Mouse (Mus musculus): ENCODE results near the gene Tcf25. TPM values are rescaled to one million over a fixed set of nuclear protein-coding genes. Genes with fewer than 3 reads are reported as not detected.

The Tcf25 gene
- 512 and 557 TPM in 2 replicates for polyA plus RNA-seq (2011; ENCODE audit: insufficient read length, low read depth, missing spikeins)

GRCm38 (mm10) chr8:123373403-123374238 lies at the start of gene Tcf25:
Gene Tcf25, plus strand, starts transcription at chr8:123373753.
- peak within 1 kb of the TSS; percentile 87 for H3K27ac ChIP-seq (ENCODE audit: insufficient read depth, low read length)
- TF ChIP-seq CTCF (IDR thresholded peaks at IDR 0.05; ENCODE audit: borderline replicate concordance, insufficient read depth, low read length) = no peak
- peak; percentile 86 for TF ChIP-seq POLR2A (IDR thresholded peaks at IDR 0.05; ENCODE audit: low read depth, low read length)
- H3K4me3 ChIP-seq (ENCODE audit: insufficient read depth, low read length) = peak within 1 kb of the TSS; percentile 70
- H3K4me1 ChIP-seq (ENCODE audit: control insufficient read depth, insufficient read depth, low read length) = peaks cover 3% of the 10 kb centered on the region; the same call in 1 of the 2 replicates

GRCm38 (mm10) chr8:123328552-123328951 lies 45.0 kb upstream of the Tcf25 start:
- TF ChIP-seq CTCF (IDR thresholded peaks at IDR 0.05; ENCODE audit: borderline replicate concordance, insufficient read depth, low read length) (no peak), POLR2A (IDR thresholded peaks at IDR 0.05; ENCODE audit: low read depth, low read length) (no peak)
- no peak overlapping the region for H3K27ac ChIP-seq (ENCODE audit: insufficient read depth, low read length)
- H3K4me3 ChIP-seq (ENCODE audit: insufficient read depth, low read length) = no peak overlapping the region
- H3K4me1 ChIP-seq (ENCODE audit: control insufficient read depth, insufficient read depth, low read length) = peaks cover 12% of the 10 kb centered on the region

- TF ChIP-seq CTCF (IDR thresholded peaks at IDR 0.05; ENCODE audit: borderline replicate concordance, insufficient read depth, low read length) (no peak), POLR2A (IDR thresholded peaks at IDR 0.05; ENCODE audit: low read depth, low read length) (no peak)
- H3K4me3 ChIP-seq (ENCODE audit: insufficient read depth, low read length) = no peak overlapping the region
- peaks cover 12% of the 10 kb centered on the region for H3K4me1 ChIP-seq (ENCODE audit: control insufficient read depth, insufficient read depth, low read length)
- no peak overlapping the region for H3K27ac ChIP-seq (ENCODE audit: insufficient read depth, low read length)
Observed at GRCm38 (mm10) chr8:123329350-123329749, 44.2 kb upstream of the Tcf25 start.

GRCm38 (mm10) chr8:123329961-123330360 lies 43.6 kb upstream of the Tcf25 start:
- H3K4me3 ChIP-seq (ENCODE audit: insufficient read depth, low read length) = no peak overlapping the region
- TF ChIP-seq CTCF (IDR thresholded peaks at IDR 0.05; ENCODE audit: borderline replicate concordance, insufficient read depth, low read length) (no peak), POLR2A (IDR thresholded peaks at IDR 0.05; ENCODE audit: low read depth, low read length) (no peak)
- no peak overlapping the region for H3K27ac ChIP-seq (ENCODE audit: insufficient read depth, low read length)
- peaks cover 12% of the 10 kb centered on the region for H3K4me1 ChIP-seq (ENCODE audit: control insufficient read depth, insufficient read depth, low read length)

GRCm38 (mm10) chr8:123330701-123331100 lies 42.9 kb upstream of the Tcf25 start:
- Histone ChIP-seq H3K4me3 (ENCODE audit: insufficient read depth, low read length) (no peak overlapping the region), H3K4me1 (ENCODE audit: control insufficient read depth, insufficient read depth, low read length) (peaks cover 12% of the 10 kb centered on the region), H3K27ac (ENCODE audit: insufficient read depth, low read length) (peak overlapping the region; percentile 81)
- TF ChIP-seq POLR2A (IDR thresholded peaks at IDR 0.05; ENCODE audit: low read depth, low read length) = no peak
- TF ChIP-seq CTCF (IDR thresholded peaks at IDR 0.05; ENCODE audit: borderline replicate concordance, insufficient read depth, low read length) = no peak

GRCm38 (mm10) chr8:123331301-123331700 lies 42.3 kb upstream of the Tcf25 start:
- Histone ChIP-seq H3K27ac (ENCODE audit: insufficient read depth, low read length) (peak overlapping the region; percentile 98), H3K4me3 (ENCODE audit: insufficient read depth, low read length) (no peak overlapping the region), H3K4me1 (ENCODE audit: control insufficient read depth, insufficient read depth, low read length) (peaks cover 12% of the 10 kb centered on the region)
- TF ChIP-seq CTCF (IDR thresholded peaks at IDR 0.05; ENCODE audit: borderline replicate concordance, insufficient read depth, low read length) (no peak), POLR2A (IDR thresholded peaks at IDR 0.05; ENCODE audit: low read depth, low read length) (peak; percentile 70)

GRCm38 (mm10) chr8:123331810-123332209 lies 41.7 kb upstream of the Tcf25 start:
- TF ChIP-seq POLR2A (IDR thresholded peaks at IDR 0.05; ENCODE audit: low read depth, low read length) = no peak
- TF ChIP-seq CTCF (IDR thresholded peaks at IDR 0.05; ENCODE audit: borderline replicate concordance, insufficient read depth, low read length) = no peak
- peaks cover 12% of the 10 kb centered on the region for H3K4me1 ChIP-seq (ENCODE audit: control insufficient read depth, insufficient read depth, low read length)
- peak overlapping the region; percentile 98 for H3K27ac ChIP-seq (ENCODE audit: insufficient read depth, low read length)
- peak overlapping the region; percentile 36 for H3K4me3 ChIP-seq (ENCODE audit: insufficient read depth, low read length)

- Histone ChIP-seq H3K4me3 (ENCODE audit: insufficient read depth, low read length) (peak within 1 kb of the TSS; percentile 36), H3K27ac (ENCODE audit: insufficient read depth, low read length) (peak within 1 kb of the TSS; percentile 98), H3K4me1 (ENCODE audit: control insufficient read depth, insufficient read depth, low read length) (peaks cover 12% of the 10 kb centered on the region)
- TF ChIP-seq POLR2A (IDR thresholded peaks at IDR 0.05; ENCODE audit: low read depth, low read length) = peak; percentile 84
- no peak for TF ChIP-seq CTCF (IDR thresholded peaks at IDR 0.05; ENCODE audit: borderline replicate concordance, insufficient read depth, low read length)
Observed at GRCm38 (mm10) chr8:123332262-123333090, 41.1 kb upstream of the Tcf25 start, which contains the start of gene Spire2. Gene Spire2, plus strand, starts transcription at chr8:123332713.

GRCm38 (mm10) chr8:123333091-123333587 lies 40.4 kb upstream of the Tcf25 start:
- peaks cover 12% of the 10 kb centered on the region for H3K4me1 ChIP-seq (ENCODE audit: control insufficient read depth, insufficient read depth, low read length)
- H3K27ac ChIP-seq (ENCODE audit: insufficient read depth, low read length) = no peak overlapping the region
- TF ChIP-seq CTCF (IDR thresholded peaks at IDR 0.05; ENCODE audit: borderline replicate concordance, insufficient read depth, low read length) (no peak), POLR2A (IDR thresholded peaks at IDR 0.05; ENCODE audit: low read depth, low read length) (no peak)
- peak overlapping the region; percentile 36 for H3K4me3 ChIP-seq (ENCODE audit: insufficient read depth, low read length)
